Mouse (Mus musculus) fat pad, adult 2 months (tissue): ENCODE measurements around the gene Olfr1180.
"Not testable (repeated sequence)": the region's sequence is repeated elsewhere in the genome, so short reads cannot be mapped to it uniquely, and the experiment has no call there.

Experiments
- DNase-seq: peaks from one replicate; pipeline ENCODE4 v3.0.0-alpha.2; 2011; ENCODE audit warnings: low read depth, low spot score; ENCODE audit errors: extremely low read depth

Olfr1180 gene

DNA sequence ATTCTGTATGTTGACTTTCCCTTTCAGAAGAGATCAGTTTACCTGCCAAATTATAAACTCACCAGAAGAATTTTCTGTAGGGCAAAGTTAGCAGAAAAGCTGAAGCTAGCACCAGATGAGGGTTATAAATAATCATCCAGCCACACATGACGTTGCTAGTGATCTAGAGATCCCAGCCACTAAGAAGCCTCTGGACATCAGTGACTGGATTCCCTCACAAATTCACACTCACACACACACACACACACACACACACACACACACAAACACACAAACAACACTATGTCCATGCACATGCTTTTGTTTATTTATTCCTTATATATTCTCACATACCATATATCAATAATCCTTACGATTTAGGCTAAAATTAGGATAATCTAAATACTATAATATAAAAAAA, at the start of gene Olfr1180:
Gene Olfr1180 (minus strand): TSS at position 101 of the 400 bp plus-strand sequence.
- no peak for DNase-seq

DNA sequence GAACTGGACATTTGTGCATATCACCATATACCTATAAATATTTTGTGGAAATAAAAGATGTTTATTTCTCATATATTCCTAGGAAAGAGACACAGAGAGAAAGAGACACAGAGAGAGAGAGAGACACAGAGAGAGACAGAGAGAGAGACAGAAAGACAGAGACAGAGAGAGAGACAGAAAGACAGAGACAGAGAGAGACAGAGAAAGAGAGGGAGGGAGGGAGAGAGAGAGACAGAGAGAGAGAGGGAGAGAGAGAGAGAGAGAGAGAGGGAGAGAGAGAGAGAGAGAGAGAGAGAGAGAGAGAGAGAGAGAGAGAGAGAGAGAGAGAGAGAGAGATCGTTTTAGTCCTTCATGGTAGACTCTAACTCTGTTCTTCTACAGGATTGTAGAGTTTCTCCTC, 35.6 kb upstream of the Olfr1180 start, which contains the start of gene Olfr1183:
Gene Olfr1183 (plus strand): TSS at position 301 of the 400 bp plus-strand sequence.
- DNase-seq, result not testable (repeated sequence)

DNA sequence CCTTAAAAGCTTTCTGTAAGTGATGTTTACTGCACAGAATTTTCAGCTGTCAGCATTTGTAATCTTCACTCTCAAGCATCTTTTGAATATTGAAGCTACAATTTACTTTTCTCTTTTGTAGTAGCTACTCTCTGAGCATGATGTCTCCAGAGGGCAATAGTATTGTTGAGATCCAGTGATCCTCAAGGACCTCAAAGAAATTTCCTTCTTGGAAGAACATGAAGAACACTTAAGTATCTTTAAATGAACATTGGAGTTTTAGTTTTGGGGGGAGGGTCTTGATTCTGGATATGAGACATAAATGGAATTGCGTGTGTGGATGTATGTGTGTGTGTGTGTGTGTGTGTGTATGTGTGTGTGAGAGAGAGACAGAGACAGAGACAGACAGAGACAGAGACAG, 30.1 kb upstream of the Olfr1180 start, which contains the start of gene Gm13757:
Gene Gm13757 (minus strand): TSS at position 101 of the 400 bp plus-strand sequence.
- no peak for DNase-seq

DNA sequence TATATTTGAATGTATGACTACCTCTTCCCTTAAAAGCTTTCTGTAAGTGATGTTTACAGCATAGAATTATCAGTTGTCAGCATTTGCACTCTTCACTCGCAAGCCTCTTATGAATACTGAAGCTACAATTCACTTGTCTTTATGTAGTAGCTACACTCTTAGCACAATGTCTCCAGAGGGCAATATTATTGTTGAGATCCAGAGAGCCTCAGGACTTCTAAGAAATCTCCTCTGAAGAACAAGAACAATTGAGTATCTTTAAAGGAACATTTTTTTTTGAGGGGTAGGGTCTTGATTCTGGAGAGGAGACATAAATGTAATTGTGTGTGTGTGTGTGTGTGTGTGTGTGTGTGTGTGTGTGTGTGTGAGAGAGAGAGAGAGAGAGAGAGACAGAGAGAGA, 7.1 kb upstream of the Olfr1180 start, which contains the start of gene Olfr1181:
Gene Olfr1181 (minus strand): TSS at position 101 of the 400 bp plus-strand sequence.
- DNase-seq, result no peak

- DNase-seq, result no peak
These were observed 12.6 kb downstream of the Olfr1180 start, which contains the start of gene Olfr1179 for GRCm38 (mm10) chr2:88406353-88406752. Gene Olfr1179, minus strand, starts transcription at chr2:88406453.

- no peak for DNase-seq
These were observed 32.2 kb downstream of the Olfr1180 start, which contains the start of gene Olfr1178 for GRCm38 (mm10) chr2:88386762-88387161. Gene Olfr1178, plus strand, starts transcription at chr2:88387062.
